Mouse (Mus musculus) limb, embryonic 14.5 days (tissue): ENCODE results near the gene Ccl22. TPM values are rescaled to one million over a fixed set of nuclear protein-coding genes. Genes with fewer than 3 reads are reported as not detected.

Experiments
- ATAC-seq: fragments of 200-750 bp; cut with Nextera tagmentation; 2 replicates; pipeline ENCODE4 v1.8.0; 2017; ENCODE audit warnings: low read depth, moderate number of reproducible peaks, moderate TSS enrichment; ENCODE audit not compliant: low FRiP score
- DNase-seq: peaks from one replicate; pipeline ENCODE4 v3.0.0-alpha.2; 2015; ENCODE audit warnings: low spot score
- H3K27ac ChIP-seq: fragments of 300-500 bp; sonication (generic); replicated peaks from 2 replicates; pipeline ENCODE4 v1.5.1; 2014; ENCODE audit warnings: low read depth, mild to moderate bottlenecking, low read length, moderate library complexity, mixed read lengths
- H3K27me3 ChIP-seq: fragments of 300-500 bp; sonication (generic); 2 replicates; pipeline ENCODE4 v1.6.1; 2014; ENCODE audit warnings: low read length, mixed read lengths; ENCODE audit not compliant: control insufficient read depth, insufficient read depth
- H3K36me3 ChIP-seq: fragments of 300-500 bp; sonication (generic); 2 replicates; pipeline ENCODE4 v1.6.1; 2014; ENCODE audit warnings: mild to moderate bottlenecking, low read length, moderate library complexity, mixed read lengths; ENCODE audit not compliant: control insufficient read depth, insufficient read depth
- H3K4me1 ChIP-seq: fragments of 300-500 bp; sonication (generic); 2 replicates; pipeline ENCODE4 v1.6.1; 2014; ENCODE audit warnings: antibody characterized with exemption, low read length, mixed read lengths; ENCODE audit not compliant: control insufficient read depth, insufficient read depth
- H3K4me2 ChIP-seq: fragments of 300-500 bp; sonication (generic); replicated peaks from 2 replicates; pipeline ENCODE4 v1.6.1; 2014; ENCODE audit warnings: low read depth, mild to moderate bottlenecking, low read length, moderate library complexity; ENCODE audit not compliant: severe bottlenecking
- H3K4me3 ChIP-seq: fragments of 300-500 bp; sonication (generic); replicated peaks from 2 replicates; pipeline ENCODE4 v1.5.1; 2014; ENCODE audit warnings: low read length
- H3K9ac ChIP-seq: fragments of 300-500 bp; sonication (generic); 2 replicates; pipeline ENCODE4 v1.6.1; 2014; ENCODE audit warnings: mild to moderate bottlenecking, low read depth, low read length, moderate library complexity; ENCODE audit not compliant: severe bottlenecking
- H3K9me3 ChIP-seq: fragments of 300-500 bp; sonication (generic); 2 replicates; pipeline ENCODE4 v1.6.1; 2016; ENCODE audit warnings: low read length; ENCODE audit not compliant: control insufficient read depth
- POLR2A ChIP-seq: fragments of 200-500 bp; IDR thresholded peaks from 2 replicates; pipeline ENCODE4 v1.8.0; 2012; ENCODE audit warnings: inconsistent platforms, mild to moderate bottlenecking, moderate library complexity, borderline replicate concordance; ENCODE audit not compliant: insufficient read depth, insufficient read length; ENCODE audit errors: extremely low read depth
- WGBS: fragments of 180-500 bp; shearing (Covaris S2); extraction: QIAGEN DNeasy Blood & Tissue Kit; methylation state at CpG from one replicate; pipeline ENCODE4 v1.1.7; 2014; 5-methylcytosine and 5-hydroxymethylcytosine counted together
- polyA plus RNA-seq, 2 experiments: library from polyadenylated mRNA; depleted of rRNA in 1 of 2; stranded (reverse) in 1 of 2; unstranded in 1 of 2; fragments of >200 nt; fragmentation: Nextera tagmentation in 1 of 2; extraction: Ambion mirVana in 1 of 2; gene quantifications; 2 replicates each; pipeline versions ENCODE4 v1.2.1 to v1.2.3; 2012 to 2014

Ccl22 gene
- polyA plus RNA-seq (2012; rRNA removed) (not detected in 2 replicates), polyA plus RNA-seq (2014; fragmentation: Nextera tagmentation; extraction: Ambion mirVana) (0.14 TPM in 1 of 2 replicates, not detected in the other)

DNA sequence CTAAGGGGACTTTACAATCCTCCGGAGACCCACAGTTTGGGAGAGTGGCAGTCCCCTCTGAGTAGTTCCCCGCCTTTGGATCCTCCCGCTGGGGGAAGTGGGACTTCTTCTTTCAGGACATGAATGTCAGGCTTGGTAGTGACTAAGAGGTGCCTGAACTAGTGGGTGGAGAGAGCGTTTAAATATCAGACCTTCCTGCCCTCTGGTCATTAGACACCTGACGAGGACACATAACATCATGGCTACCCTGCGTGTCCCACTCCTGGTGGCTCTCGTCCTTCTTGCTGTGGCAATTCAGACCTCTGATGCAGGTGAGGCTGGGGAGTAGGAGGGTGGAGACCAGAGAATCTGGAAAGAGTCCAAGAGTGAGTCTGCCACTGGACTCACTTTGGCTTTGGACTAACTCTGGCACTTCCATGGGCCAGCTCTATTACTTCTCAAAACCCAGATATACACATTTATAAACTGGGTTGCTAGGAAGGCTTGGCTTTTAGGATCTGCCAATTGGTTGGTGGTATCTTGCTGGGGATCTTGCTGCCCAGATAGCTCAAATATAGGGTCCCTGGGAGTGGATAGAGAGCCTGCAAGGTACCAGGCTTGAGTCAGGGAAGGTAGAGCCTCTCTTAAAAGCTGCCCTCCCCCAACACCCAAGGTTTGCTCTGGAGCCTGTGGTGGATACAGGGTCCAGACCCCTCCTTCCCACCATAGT, at the start of gene Ccl22:
Ccl22 (plus strand) TSS at position 115 of the 709 bp plus-strand sequence.
- ATAC-seq = no peak

DNA sequence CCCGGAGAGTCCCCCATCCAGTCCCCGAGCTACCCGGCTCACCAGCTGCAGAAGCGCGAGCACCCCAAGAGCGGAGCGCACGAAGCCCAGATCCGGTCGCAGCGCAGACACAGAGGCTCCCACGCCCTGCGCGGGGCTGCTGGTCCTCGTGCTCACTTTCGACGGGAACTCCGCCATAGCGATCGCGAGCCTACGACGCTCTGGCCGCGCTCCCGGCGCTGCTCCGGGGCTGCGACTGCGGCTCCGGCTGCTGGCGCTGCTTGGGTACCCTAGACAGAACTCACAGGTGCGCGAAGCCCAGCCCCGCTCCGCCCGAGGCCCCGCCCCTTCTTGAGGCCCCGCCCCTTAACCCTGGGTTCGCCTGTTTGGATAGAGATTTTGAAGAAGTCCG, 49.4 kb upstream of the Ccl22 start, which contains the start of gene Pllp:
Pllp (minus strand) TSS at position 285 of the 391 bp plus-strand sequence.
- 0 out of 2 replicates have a peak within 1 kb of the TSS, but pooled peaks have one; percentile 16 for H3K9ac ChIP-seq
- peaks cover 3% of the 10 kb centered on the region; the same call in 1 of the 2 replicates for H3K4me1 ChIP-seq
- H3K9me3 ChIP-seq = no peaks in the 10 kb centered on the region
- no peak within 1 kb of the TSS for H3K27ac ChIP-seq
- ATAC-seq (peak; percentile 69), DNase-seq (peak; percentile 30)
- H3K4me2 ChIP-seq = peak within 1 kb of the TSS; percentile 76
- under 1% methylated on average over 40 of the region's 41 CpGs for WGBS
- H3K36me3 ChIP-seq = no peaks in the 10 kb centered on the region
- peak within 1 kb of the TSS; percentile 41 for H3K4me3 ChIP-seq
- H3K27me3 ChIP-seq = peaks cover 51% of the 10 kb centered on the region
- TF ChIP-seq POLR2A = no peak

More for the DNA sequence above, at the start of gene Ccl22:
- no peak for DNase-seq
- Histone ChIP-seq H3K9ac (no peak within 1 kb of the TSS), H3K4me1 (no peaks in the 10 kb centered on the region), H3K27me3 (no peaks in the 10 kb centered on the region), H3K9me3 (no peaks in the 10 kb centered on the region), H3K36me3 (no peaks in the 10 kb centered on the region), H3K4me2 (no peak within 1 kb of the TSS), H3K27ac (no peak within 1 kb of the TSS), H3K4me3 (no peak within 1 kb of the TSS)
- TF ChIP-seq POLR2A = no peak
- 87% methylated on average over 7 of the region's 7 CpGs for WGBS

DNA sequence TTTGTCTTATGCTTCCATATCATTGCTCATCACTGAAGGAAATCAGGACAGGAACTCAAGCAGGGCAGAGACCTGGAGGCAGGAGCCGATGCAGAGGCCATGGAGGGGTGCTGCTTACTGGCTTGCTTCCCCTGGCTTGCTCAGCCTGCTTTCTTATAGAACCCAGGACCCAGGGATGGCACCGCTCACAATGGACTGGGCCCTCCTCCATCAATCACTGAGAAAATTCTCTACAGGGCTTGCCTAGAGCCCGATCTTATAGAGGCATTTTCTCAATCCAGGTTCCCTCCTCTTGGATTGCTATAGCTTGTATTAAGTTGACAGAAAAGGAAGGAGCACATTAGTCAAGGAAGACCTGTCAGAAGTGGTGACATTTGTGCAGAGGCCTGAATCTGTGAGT, 48.8 kb upstream of the Ccl22 start:
- Histone ChIP-seq H3K9ac (no peak overlapping the region), H3K27me3 (peaks cover 51% of the 10 kb centered on the region), H3K4me1 (peaks cover 3% of the 10 kb centered on the region; the same call in 1 of the 2 replicates), H3K4me3 (0 out of 2 replicates have a peak overlapping the region, but pooled peaks have one; percentile 41), H3K9me3 (no peaks in the 10 kb centered on the region), H3K27ac (no peak overlapping the region), H3K4me2 (peak overlapping the region; percentile 76; the same call in 1 of the 2 replicates), H3K36me3 (no peaks in the 10 kb centered on the region)
- TF ChIP-seq POLR2A = no peak
- WGBS = 65% methylated on average over 3 of the region's 3 CpGs
- no peak for ATAC-seq
- DNase-seq = no peak

DNA sequence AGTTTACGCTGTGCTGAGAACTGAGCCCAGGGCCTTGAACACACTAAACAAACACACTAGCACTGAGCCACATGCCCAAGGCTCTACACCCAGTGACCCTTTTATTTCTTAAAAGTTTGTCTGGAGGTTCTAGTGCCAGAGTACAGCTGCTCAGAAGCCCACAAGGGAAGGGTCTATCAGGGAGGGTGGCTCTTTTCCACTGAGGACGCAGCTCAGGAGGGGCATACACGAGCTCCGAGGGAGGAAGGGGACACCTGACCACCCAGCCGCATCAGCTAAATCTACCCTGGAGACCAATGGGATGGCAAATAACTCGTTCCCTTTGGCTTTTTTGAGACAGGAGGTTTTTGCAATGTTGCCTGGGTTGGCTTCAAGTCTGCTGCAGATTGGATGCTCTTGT, 47.4 kb upstream of the Ccl22 start:
- no peaks in the 10 kb centered on the region for H3K36me3 ChIP-seq
- ATAC-seq = no peak
- no peak for DNase-seq
- TF ChIP-seq POLR2A = no peak
- H3K9me3 ChIP-seq = no peaks in the 10 kb centered on the region
- H3K4me3 ChIP-seq = no peak overlapping the region
- no peak overlapping the region for H3K27ac ChIP-seq
- H3K9ac ChIP-seq = no peak overlapping the region
- WGBS = 80% methylated on average over 6 of the region's 6 CpGs
- H3K4me2 ChIP-seq = no peak overlapping the region
- peaks cover 3% of the 10 kb centered on the region; the same call in 1 of the 2 replicates for H3K4me1 ChIP-seq
- H3K27me3 ChIP-seq = peaks cover 49% of the 10 kb centered on the region

DNA sequence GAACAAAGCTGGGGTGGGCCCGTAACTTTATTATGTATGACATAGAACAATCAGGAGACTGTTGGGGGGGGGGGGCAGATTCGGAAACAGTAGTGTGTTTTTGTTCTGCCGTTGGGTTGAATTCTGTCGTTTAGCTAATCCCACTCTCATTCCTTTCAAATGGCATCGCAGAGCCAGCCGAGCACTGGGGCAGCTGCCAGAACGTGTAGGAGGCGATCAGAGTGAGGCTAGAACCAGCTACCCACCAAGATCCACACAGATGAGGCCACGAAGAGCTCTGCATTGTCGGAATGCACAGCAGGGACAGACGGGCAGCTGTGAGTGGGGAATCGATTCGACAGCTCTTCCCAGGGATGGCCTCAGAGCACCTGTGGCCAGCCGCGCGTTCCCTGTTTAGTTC, 46.0 kb upstream of the Ccl22 start:
- Histone ChIP-seq H3K9me3 (no peaks in the 10 kb centered on the region), H3K4me1 (peaks cover 3% of the 10 kb centered on the region; the same call in 1 of the 2 replicates), H3K4me2 (no peak overlapping the region), H3K27me3 (peaks cover 35% of the 10 kb centered on the region), H3K9ac (no peak overlapping the region), H3K27ac (no peak overlapping the region), H3K4me3 (no peak overlapping the region), H3K36me3 (no peaks in the 10 kb centered on the region)
- no peak for DNase-seq
- no peak for ATAC-seq
- TF ChIP-seq POLR2A = no peak
- 69% methylated on average over 16 of the region's 16 CpGs for WGBS
